Mouse (Mus musculus): ENCODE data around the gene Fdxr. TPM values are rescaled to one million over a fixed set of nuclear protein-coding genes. Genes with fewer than 3 reads are reported as not detected.
A peak's percentile ranks its signal among the peaks of the same experiment; 100 is the strongest.

Gene Fdxr
- polyA plus RNA-seq, 1 experiment from 2014 or later = 10.0 TPM

- ATAC-seq (replicated peaks; ENCODE audit: low FRiP score, low read depth) = no peak
- Histone ChIP-seq H3K4me2 (ENCODE audit: low read length) (no peak overlapping the region), H3K4me3 (replicated peaks; ENCODE audit: low read depth, low read length) (no peak overlapping the region), H3K27me3 (ENCODE audit: insufficient read depth, low read length) (peaks cover 75% of the 10 kb centered on the region), H3K9ac (ENCODE audit: low read depth, low read length) (no peak overlapping the region), H3K9me3 (replicated peaks; ENCODE audit: low read length) (no peaks in the 10 kb centered on the region), H3K4me1 (replicated peaks; ENCODE audit: insufficient read depth, low read length) (no peaks in the 10 kb centered on the region; the same call in 1 of the 2 replicates), H3K27ac (no peak overlapping the region), H3K36me3 (ENCODE audit: insufficient read depth, low read length) (no peaks in the 10 kb centered on the region)
- WGBS = 65% methylated on average over 7 of the region's 7 CpGs
- TF ChIP-seq CTCF (IDR thresholded peaks at IDR 0.05; ENCODE audit: low read depth) = no peak
- DNase-seq (ENCODE audit: low spot score) = no peak
Observed at GRCm38 (mm10) chr11:115317204-115317603, 40.4 kb upstream of the Fdxr start.

GRCm38 (mm10) chr11:115314249-115314648 lies 37.4 kb upstream of the Fdxr start:
- Histone ChIP-seq H3K27me3 (ENCODE audit: insufficient read depth, low read length) (peaks cover 46% of the 10 kb centered on the region), H3K4me3 (replicated peaks; ENCODE audit: low read depth, low read length) (no peak overlapping the region), H3K9ac (ENCODE audit: low read depth, low read length) (no peak overlapping the region), H3K4me1 (replicated peaks; ENCODE audit: insufficient read depth, low read length) (no peaks in the 10 kb centered on the region; the same call in 1 of the 2 replicates), H3K36me3 (ENCODE audit: insufficient read depth, low read length) (no peaks in the 10 kb centered on the region), H3K27ac (no peak overlapping the region), H3K4me2 (ENCODE audit: low read length) (no peak overlapping the region), H3K9me3 (replicated peaks; ENCODE audit: low read length) (no peaks in the 10 kb centered on the region)
- ATAC-seq (replicated peaks; ENCODE audit: low FRiP score, low read depth) (no peak), DNase-seq (ENCODE audit: low spot score) (peak; percentile 44)
- TF ChIP-seq CTCF (IDR thresholded peaks at IDR 0.05; ENCODE audit: low read depth) = peak; percentile 55
- WGBS = 42% methylated on average over 2 of the region's 2 CpGs

GRCm38 (mm10) chr11:115308781-115309180 lies 31.9 kb upstream of the Fdxr start:
- H3K27me3 ChIP-seq (ENCODE audit: insufficient read depth, low read length) = no peaks in the 10 kb centered on the region
- H3K9me3 ChIP-seq (replicated peaks; ENCODE audit: low read length) = no peaks in the 10 kb centered on the region
- no peak overlapping the region for H3K9ac ChIP-seq (ENCODE audit: low read depth, low read length)
- H3K4me2 ChIP-seq (ENCODE audit: low read length) = no peak overlapping the region
- TF ChIP-seq CTCF (IDR thresholded peaks at IDR 0.05; ENCODE audit: low read depth) = no peak
- 43% methylated on average over 1 of the region's 1 CpGs for WGBS
- no peaks in the 10 kb centered on the region for H3K4me1 ChIP-seq (replicated peaks; ENCODE audit: insufficient read depth, low read length)
- no peak overlapping the region for H3K27ac ChIP-seq
- H3K36me3 ChIP-seq (ENCODE audit: insufficient read depth, low read length) = no peaks in the 10 kb centered on the region
- no peak for DNase-seq (ENCODE audit: low spot score)
- no peak overlapping the region for H3K4me3 ChIP-seq (replicated peaks; ENCODE audit: low read depth, low read length)
- no peak for ATAC-seq (replicated peaks; ENCODE audit: low FRiP score, low read depth)

- no peak for ATAC-seq (replicated peaks; ENCODE audit: low FRiP score, low read depth)
Observed at GRCm38 (mm10) chr11:115306863-115307262, 30.0 kb upstream of the Fdxr start, which contains the start of gene Otop2. Otop2 (plus strand) TSS chr11:115307163.

GRCm38 (mm10) chr11:115303167-115303566 lies 26.3 kb upstream of the Fdxr start:
- Histone ChIP-seq H3K36me3 (ENCODE audit: insufficient read depth, low read length) (no peaks in the 10 kb centered on the region), H3K4me3 (replicated peaks; ENCODE audit: low read depth, low read length) (no peak overlapping the region), H3K27me3 (ENCODE audit: insufficient read depth, low read length) (no peaks in the 10 kb centered on the region), H3K9ac (ENCODE audit: low read depth, low read length) (no peak overlapping the region), H3K4me2 (ENCODE audit: low read length) (no peak overlapping the region), H3K9me3 (replicated peaks; ENCODE audit: low read length) (no peaks in the 10 kb centered on the region), H3K27ac (no peak overlapping the region), H3K4me1 (replicated peaks; ENCODE audit: insufficient read depth, low read length) (no peaks in the 10 kb centered on the region)
- WGBS = 41% methylated on average over 8 of the region's 8 CpGs
- TF ChIP-seq CTCF (IDR thresholded peaks at IDR 0.05; ENCODE audit: low read depth) = no peak
- DNase-seq (ENCODE audit: low spot score) (no peak), ATAC-seq (replicated peaks; ENCODE audit: low FRiP score, low read depth) (no peak)

More at GRCm38 (mm10) chr11:115306863-115307262, 30.0 kb upstream of the Fdxr start, which contains the start of gene Otop2:
- no peak within 1 kb of the TSS for H3K4me3 ChIP-seq (replicated peaks; ENCODE audit: low read depth, low read length)
- H3K9me3 ChIP-seq (replicated peaks; ENCODE audit: low read length) = no peaks in the 10 kb centered on the region
- no peaks in the 10 kb centered on the region for H3K36me3 ChIP-seq (ENCODE audit: insufficient read depth, low read length)
- no peaks in the 10 kb centered on the region for H3K27me3 ChIP-seq (ENCODE audit: insufficient read depth, low read length)
- no peak for DNase-seq (ENCODE audit: low spot score)
- H3K9ac ChIP-seq (ENCODE audit: low read depth, low read length) = no peak within 1 kb of the TSS
- 21% methylated on average over 8 of the region's 8 CpGs for WGBS
- no peak within 1 kb of the TSS for H3K27ac ChIP-seq
- no peak for TF ChIP-seq CTCF (IDR thresholded peaks at IDR 0.05; ENCODE audit: low read depth)
- H3K4me1 ChIP-seq (replicated peaks; ENCODE audit: insufficient read depth, low read length) = no peaks in the 10 kb centered on the region
- no peak within 1 kb of the TSS for H3K4me2 ChIP-seq (ENCODE audit: low read length)

GRCm38 (mm10) chr11:115301351-115301750 lies 24.5 kb upstream of the Fdxr start:
- H3K4me2 ChIP-seq (ENCODE audit: low read length) = no peak overlapping the region
- H3K36me3 ChIP-seq (ENCODE audit: insufficient read depth, low read length) = no peaks in the 10 kb centered on the region
- 82% methylated on average over 2 of the region's 2 CpGs for WGBS
- TF ChIP-seq CTCF (IDR thresholded peaks at IDR 0.05; ENCODE audit: low read depth) = no peak
- no peaks in the 10 kb centered on the region for H3K9me3 ChIP-seq (replicated peaks; ENCODE audit: low read length)
- no peak for ATAC-seq (replicated peaks; ENCODE audit: low FRiP score, low read depth)
- no peak overlapping the region for H3K9ac ChIP-seq (ENCODE audit: low read depth, low read length)
- no peak overlapping the region for H3K4me3 ChIP-seq (replicated peaks; ENCODE audit: low read depth, low read length)
- 0 out of 2 replicates have a peak, but pooled peaks cover 8% of the 10 kb centered on the region for H3K4me1 ChIP-seq (replicated peaks; ENCODE audit: insufficient read depth, low read length)
- H3K27me3 ChIP-seq (ENCODE audit: insufficient read depth, low read length) = no peaks in the 10 kb centered on the region
- no peak for DNase-seq (ENCODE audit: low spot score)
- H3K27ac ChIP-seq = no peak overlapping the region

GRCm38 (mm10) chr11:115300745-115301144 lies 23.9 kb upstream of the Fdxr start:
- H3K36me3 ChIP-seq (ENCODE audit: insufficient read depth, low read length) = no peaks in the 10 kb centered on the region
- 84% methylated on average over 4 of the region's 4 CpGs for WGBS
- DNase-seq (ENCODE audit: low spot score) = no peak
- no peaks in the 10 kb centered on the region for H3K9me3 ChIP-seq (replicated peaks; ENCODE audit: low read length)
- no peak overlapping the region for H3K27ac ChIP-seq
- 0 out of 2 replicates have a peak, but pooled peaks cover 8% of the 10 kb centered on the region for H3K4me1 ChIP-seq (replicated peaks; ENCODE audit: insufficient read depth, low read length)
- H3K9ac ChIP-seq (ENCODE audit: low read depth, low read length) = no peak overlapping the region
- no peak for ATAC-seq (replicated peaks; ENCODE audit: low FRiP score, low read depth)
- no peak overlapping the region for H3K4me3 ChIP-seq (replicated peaks; ENCODE audit: low read depth, low read length)
- H3K4me2 ChIP-seq (ENCODE audit: low read length) = no peak overlapping the region
- TF ChIP-seq CTCF (IDR thresholded peaks at IDR 0.05; ENCODE audit: low read depth) = no peak
- H3K27me3 ChIP-seq (ENCODE audit: insufficient read depth, low read length) = no peaks in the 10 kb centered on the region
